Mouse (Mus musculus): ENCODE results near the gene Sepsecs. TPM values are rescaled to one million over a fixed set of nuclear protein-coding genes. Genes with fewer than 3 reads are reported as not detected.

Gene Sepsecs
- polyA plus RNA-seq, 1 experiment from 2014 or later = 9.0 TPM

- peak overlapping the region; percentile 54 for H3K4me2 ChIP-seq (ENCODE audit: low read length)
- H3K27ac ChIP-seq (ENCODE audit: low read length) = peak overlapping the region; percentile 52
- ATAC-seq = peak; percentile 32
- H3K4me1 ChIP-seq (replicated peaks; ENCODE audit: control insufficient read depth, insufficient read depth, low read length) = peaks cover 19% of the 10 kb centered on the region
- WGBS = 29% methylated on average over 9 of the region's 9 CpGs
- no peaks in the 10 kb centered on the region for H3K27me3 ChIP-seq (replicated peaks; ENCODE audit: control insufficient read depth, insufficient read depth, low read length)
- peak overlapping the region; percentile 6; the same call in 1 of the 2 replicates for H3K9ac ChIP-seq (replicated peaks; ENCODE audit: low read depth, low read length)
- H3K4me3 ChIP-seq (replicated peaks; ENCODE audit: low read length) = peak overlapping the region; percentile 30
- no peaks in the 10 kb centered on the region for H3K36me3 ChIP-seq (ENCODE audit: control insufficient read depth, insufficient read depth)
- no peaks in the 10 kb centered on the region for H3K9me3 ChIP-seq (ENCODE audit: control insufficient read depth, low read length)
Observed at GRCm38 (mm10) chr5:52617711-52618347, 51.7 kb downstream of the Sepsecs start.

- Histone ChIP-seq H3K9me3 (ENCODE audit: control insufficient read depth, low read length) (no peaks in the 10 kb centered on the region), H3K4me2 (ENCODE audit: low read length) (no peak overlapping the region), H3K4me3 (replicated peaks; ENCODE audit: low read length) (no peak overlapping the region), H3K36me3 (ENCODE audit: control insufficient read depth, insufficient read depth) (no peaks in the 10 kb centered on the region), H3K27ac (ENCODE audit: low read length) (0 out of 2 replicates have a peak overlapping the region, but pooled peaks have one; percentile 3), H3K27me3 (replicated peaks; ENCODE audit: control insufficient read depth, insufficient read depth, low read length) (no peaks in the 10 kb centered on the region), H3K9ac (replicated peaks; ENCODE audit: low read depth, low read length) (no peak overlapping the region), H3K4me1 (replicated peaks; ENCODE audit: control insufficient read depth, insufficient read depth, low read length) (peaks cover 19% of the 10 kb centered on the region)
- WGBS = 30% methylated on average over 2 of the region's 2 CpGs
- ATAC-seq = no peak
Observed at GRCm38 (mm10) chr5:52616549-52616948, 53.0 kb downstream of the Sepsecs start.

GRCm38 (mm10) chr5:52615421-52615820 is 54.1 kb downstream of the Sepsecs start:
- no peak overlapping the region for H3K9ac ChIP-seq (replicated peaks; ENCODE audit: low read depth, low read length)
- peaks cover 19% of the 10 kb centered on the region for H3K4me1 ChIP-seq (replicated peaks; ENCODE audit: control insufficient read depth, insufficient read depth, low read length)
- no peak overlapping the region for H3K4me3 ChIP-seq (replicated peaks; ENCODE audit: low read length)
- ATAC-seq = no peak
- H3K27me3 ChIP-seq (replicated peaks; ENCODE audit: control insufficient read depth, insufficient read depth, low read length) = no peaks in the 10 kb centered on the region
- H3K27ac ChIP-seq (ENCODE audit: low read length) = no peak overlapping the region
- no peaks in the 10 kb centered on the region for H3K9me3 ChIP-seq (ENCODE audit: control insufficient read depth, low read length)
- H3K4me2 ChIP-seq (ENCODE audit: low read length) = no peak overlapping the region
- H3K36me3 ChIP-seq (ENCODE audit: control insufficient read depth, insufficient read depth) = no peaks in the 10 kb centered on the region
- WGBS = 61% methylated on average over 9 of the region's 9 CpGs

- no peak for ATAC-seq
- H3K4me1 ChIP-seq (replicated peaks; ENCODE audit: control insufficient read depth, insufficient read depth, low read length) = peaks cover 19% of the 10 kb centered on the region
- H3K4me2 ChIP-seq (ENCODE audit: low read length) = no peak overlapping the region
- no peak overlapping the region for H3K4me3 ChIP-seq (replicated peaks; ENCODE audit: low read length)
- WGBS = 74% methylated on average over 4 of the region's 4 CpGs
- H3K36me3 ChIP-seq (ENCODE audit: control insufficient read depth, insufficient read depth) = no peaks in the 10 kb centered on the region
- no peaks in the 10 kb centered on the region for H3K27me3 ChIP-seq (replicated peaks; ENCODE audit: control insufficient read depth, insufficient read depth, low read length)
- no peak overlapping the region for H3K27ac ChIP-seq (ENCODE audit: low read length)
- H3K9ac ChIP-seq (replicated peaks; ENCODE audit: low read depth, low read length) = no peak overlapping the region
- no peaks in the 10 kb centered on the region for H3K9me3 ChIP-seq (ENCODE audit: control insufficient read depth, low read length)
Observed at GRCm38 (mm10) chr5:52614686-52615085, 54.8 kb downstream of the Sepsecs start.

- 80% methylated on average over 6 of the region's 8 CpGs for WGBS
- H3K27ac ChIP-seq (ENCODE audit: low read length) = no peak overlapping the region
- no peak overlapping the region for H3K9ac ChIP-seq (replicated peaks; ENCODE audit: low read depth, low read length)
- H3K4me3 ChIP-seq (replicated peaks; ENCODE audit: low read length) = no peak overlapping the region
- H3K9me3 ChIP-seq (ENCODE audit: control insufficient read depth, low read length) = no peaks in the 10 kb centered on the region; the same call in 1 of the 2 replicates
- ATAC-seq = no peak
- H3K4me1 ChIP-seq (replicated peaks; ENCODE audit: control insufficient read depth, insufficient read depth, low read length) = peaks cover 12% of the 10 kb centered on the region
- no peaks in the 10 kb centered on the region for H3K27me3 ChIP-seq (replicated peaks; ENCODE audit: control insufficient read depth, insufficient read depth, low read length)
- H3K36me3 ChIP-seq (ENCODE audit: control insufficient read depth, insufficient read depth) = no peaks in the 10 kb centered on the region
- no peak overlapping the region for H3K4me2 ChIP-seq (ENCODE audit: low read length)
Observed at GRCm38 (mm10) chr5:52612776-52613175, 56.7 kb downstream of the Sepsecs start.

- no peak overlapping the region for H3K4me2 ChIP-seq (ENCODE audit: low read length)
- 75% methylated on average over 10 of the region's 10 CpGs for WGBS
- no peaks in the 10 kb centered on the region for H3K27me3 ChIP-seq (replicated peaks; ENCODE audit: control insufficient read depth, insufficient read depth, low read length)
- H3K4me3 ChIP-seq (replicated peaks; ENCODE audit: low read length) = no peak overlapping the region
- no peak overlapping the region for H3K9ac ChIP-seq (replicated peaks; ENCODE audit: low read depth, low read length)
- H3K27ac ChIP-seq (ENCODE audit: low read length) = no peak overlapping the region
- ATAC-seq = no peak
- peaks cover 2% of the 10 kb centered on the region; the same call in 1 of the 2 replicates for H3K9me3 ChIP-seq (ENCODE audit: control insufficient read depth, low read length)
- peaks cover 4% of the 10 kb centered on the region for H3K4me1 ChIP-seq (replicated peaks; ENCODE audit: control insufficient read depth, insufficient read depth, low read length)
- no peaks in the 10 kb centered on the region for H3K36me3 ChIP-seq (ENCODE audit: control insufficient read depth, insufficient read depth)
Observed at GRCm38 (mm10) chr5:52611315-52611895, 58.1 kb downstream of the Sepsecs start.

- Histone ChIP-seq H3K27ac (ENCODE audit: low read length) (no peak overlapping the region), H3K4me1 (replicated peaks; ENCODE audit: control insufficient read depth, insufficient read depth, low read length) (no peaks in the 10 kb centered on the region; the same call in 1 of the 2 replicates), H3K27me3 (replicated peaks; ENCODE audit: control insufficient read depth, insufficient read depth, low read length) (no peaks in the 10 kb centered on the region), H3K9me3 (ENCODE audit: control insufficient read depth, low read length) (peaks cover 2% of the 10 kb centered on the region; the same call in 1 of the 2 replicates), H3K36me3 (ENCODE audit: control insufficient read depth, insufficient read depth) (no peaks in the 10 kb centered on the region), H3K4me3 (replicated peaks; ENCODE audit: low read length) (no peak overlapping the region), H3K4me2 (ENCODE audit: low read length) (no peak overlapping the region), H3K9ac (replicated peaks; ENCODE audit: low read depth, low read length) (no peak overlapping the region)
- 23% methylated on average over 4 of the region's 4 CpGs for WGBS
- no peak for ATAC-seq
Observed at GRCm38 (mm10) chr5:52610306-52610705, 59.2 kb downstream of the Sepsecs start.

GRCm38 (mm10) chr5:52609672-52610071 is 59.8 kb downstream of the Sepsecs start:
- no peak overlapping the region for H3K4me3 ChIP-seq (replicated peaks; ENCODE audit: low read length)
- no peak overlapping the region for H3K9ac ChIP-seq (replicated peaks; ENCODE audit: low read depth, low read length)
- H3K9me3 ChIP-seq (ENCODE audit: control insufficient read depth, low read length) = peaks cover 2% of the 10 kb centered on the region; the same call in 1 of the 2 replicates
- no peak overlapping the region for H3K27ac ChIP-seq (ENCODE audit: low read length)
- H3K27me3 ChIP-seq (replicated peaks; ENCODE audit: control insufficient read depth, insufficient read depth, low read length) = no peaks in the 10 kb centered on the region
- ATAC-seq = no peak
- 76% methylated on average over 10 of the region's 10 CpGs for WGBS
- H3K36me3 ChIP-seq (ENCODE audit: control insufficient read depth, insufficient read depth) = no peaks in the 10 kb centered on the region
- no peaks in the 10 kb centered on the region; the same call in 1 of the 2 replicates for H3K4me1 ChIP-seq (replicated peaks; ENCODE audit: control insufficient read depth, insufficient read depth, low read length)
- H3K4me2 ChIP-seq (ENCODE audit: low read length) = no peak overlapping the region

GRCm38 (mm10) chr5:52604582-52605041 is 64.9 kb downstream of the Sepsecs start:
- ATAC-seq = no peak
- Histone ChIP-seq H3K27ac (ENCODE audit: low read length) (no peak overlapping the region), H3K4me2 (ENCODE audit: low read length) (no peak overlapping the region), H3K27me3 (replicated peaks; ENCODE audit: control insufficient read depth, insufficient read depth, low read length) (no peaks in the 10 kb centered on the region), H3K4me3 (replicated peaks; ENCODE audit: low read length) (no peak overlapping the region), H3K36me3 (ENCODE audit: control insufficient read depth, insufficient read depth) (no peaks in the 10 kb centered on the region), H3K9ac (replicated peaks; ENCODE audit: low read depth, low read length) (no peak overlapping the region), H3K9me3 (ENCODE audit: control insufficient read depth, low read length) (peaks cover 2% of the 10 kb centered on the region; the same call in 1 of the 2 replicates), H3K4me1 (replicated peaks; ENCODE audit: control insufficient read depth, insufficient read depth, low read length) (no peaks in the 10 kb centered on the region)
- 51% methylated on average over 6 of the region's 6 CpGs for WGBS

Data from forebrain, embryonic 16.5 days (tissue).